Mouse (Mus musculus): ENCODE measurements around the gene Zfp991.
"Not testable (repeated sequence)": the region's sequence is repeated elsewhere in the genome, so short reads cannot be mapped to it uniquely, and the experiment has no call there.

- TF ChIP-seq GATA1, TAL1 (IDR thresholded peaks at IDR 0.05; ENCODE audit: low read length): not testable (repeated sequence)
Observed at GRCm38 (mm10) chr4:147225616-147226015, 93.8 kb downstream of the Zfp991 start.
